Mouse (Mus musculus) R1 (cell line): ENCODE measurements around the gene Serpinb12.
A peak's percentile ranks its signal among the peaks of the same experiment; 100 is the strongest.
"Not testable (repeated sequence)": the region's sequence is repeated elsewhere in the genome, so short reads cannot be mapped to it uniquely, and the experiment has no call there.

ENCODE experiments used
- DNase-seq: peaks from one replicate; pipeline ENCODE4 v3.0.0-alpha.2; 2018; ENCODE audit warnings: low read depth, low spot score

Gene Serpinb12

DNA sequence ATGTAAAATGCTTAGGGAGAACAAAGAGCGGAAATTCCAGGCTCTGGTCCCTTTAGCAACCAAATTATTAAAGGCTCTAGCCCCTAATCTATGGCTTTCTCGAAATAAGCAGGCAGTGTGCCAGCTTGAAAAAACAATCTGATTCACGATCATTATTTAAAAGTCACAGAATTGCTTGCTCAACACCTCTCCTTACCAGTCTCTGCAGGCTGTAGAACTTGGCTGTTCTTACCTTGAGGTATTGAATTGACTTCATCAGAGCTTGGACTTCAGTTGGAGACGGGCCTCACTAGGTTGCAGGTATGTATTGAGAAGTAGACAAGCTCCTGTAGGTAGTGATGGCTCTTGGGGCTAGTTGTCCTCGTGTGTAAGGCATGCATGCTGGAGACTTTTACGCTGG, at the start of gene Serpinb12:
TSS of gene Serpinb12 (plus strand) at position 185 of the 400 bp plus-strand sequence.
- DNase-seq, result no peak

DNA sequence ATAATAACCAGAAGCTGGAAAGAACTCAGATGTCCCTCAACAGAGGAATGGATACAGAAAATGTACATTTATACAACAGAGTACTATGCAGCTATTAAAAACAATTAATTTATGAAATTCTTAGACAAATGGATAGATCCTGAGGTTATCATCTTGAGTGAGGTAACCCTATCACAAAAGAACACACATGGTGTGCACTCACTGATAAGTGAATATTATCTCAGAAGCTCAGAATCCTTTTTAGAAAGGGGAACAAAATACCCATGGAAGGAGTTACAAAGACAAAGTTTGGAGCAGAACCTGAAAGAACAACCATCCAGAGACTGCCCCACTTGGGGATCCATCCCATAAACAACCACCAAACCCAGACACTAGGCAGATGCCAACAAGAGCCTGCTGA, 39.1 kb upstream of the Serpinb12 start:
- not testable (repeated sequence) for DNase-seq

DNA sequence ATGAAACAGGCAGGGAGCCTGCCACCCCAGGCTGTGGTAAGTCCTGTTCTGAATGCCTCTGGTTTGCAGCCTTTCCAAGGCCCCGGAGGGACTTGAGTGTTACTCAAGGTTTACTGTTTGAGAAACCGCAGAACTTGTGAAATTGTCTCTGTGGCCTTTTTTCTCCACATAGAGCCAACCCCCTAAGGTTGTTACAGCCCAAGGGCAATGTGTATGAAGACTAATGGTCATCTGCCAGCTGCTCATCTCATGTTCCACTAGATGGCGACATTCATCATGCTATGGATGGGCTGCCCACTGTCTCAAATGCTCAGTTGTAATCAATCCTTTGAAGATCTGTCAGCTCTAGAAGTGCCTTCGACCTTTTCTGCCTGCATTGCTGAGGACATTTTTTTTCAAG, 32.8 kb upstream of the Serpinb12 start:
- DNase-seq, result peak; percentile 57

DNA sequence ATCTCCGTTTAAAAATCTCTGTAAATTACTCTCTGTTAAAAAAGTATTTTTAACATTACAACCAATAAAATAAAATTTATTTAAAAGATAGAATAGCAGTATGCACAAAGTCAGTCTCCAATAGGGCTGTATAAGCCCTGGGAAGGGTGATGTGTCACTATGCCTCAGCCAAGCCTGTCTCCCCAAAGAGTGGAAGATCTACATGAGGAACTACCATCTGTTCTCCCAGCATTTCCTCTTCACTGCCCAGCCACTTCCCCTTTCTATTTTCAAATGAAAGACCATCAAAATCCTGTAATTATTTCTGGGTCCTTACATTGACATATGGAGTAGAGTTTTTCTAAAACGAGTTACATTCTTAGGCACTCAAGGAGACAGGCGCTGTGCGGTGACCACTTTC, 2.3 kb upstream of the Serpinb12 start:
- no peak for DNase-seq

DNA sequence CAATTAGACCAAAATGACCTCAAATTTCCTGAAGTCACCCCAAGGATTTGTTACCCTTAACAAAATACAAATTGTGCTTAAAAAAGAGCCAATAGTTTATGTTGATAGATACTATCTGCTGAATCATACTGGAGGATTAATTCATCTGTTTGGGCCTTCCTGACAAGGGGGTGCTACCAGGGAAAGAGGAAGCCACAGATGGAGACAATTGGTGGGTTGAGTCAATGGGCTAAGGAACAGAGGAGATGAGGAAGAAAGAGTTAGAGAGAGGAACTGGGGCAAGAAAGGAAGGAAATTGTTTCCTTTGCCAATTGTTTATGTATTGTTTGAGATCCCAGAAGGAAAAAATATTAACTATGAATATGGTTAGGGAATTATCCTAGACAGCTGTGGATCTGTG, 591 bp upstream of the Serpinb12 start:
- no peak for DNase-seq

DNA sequence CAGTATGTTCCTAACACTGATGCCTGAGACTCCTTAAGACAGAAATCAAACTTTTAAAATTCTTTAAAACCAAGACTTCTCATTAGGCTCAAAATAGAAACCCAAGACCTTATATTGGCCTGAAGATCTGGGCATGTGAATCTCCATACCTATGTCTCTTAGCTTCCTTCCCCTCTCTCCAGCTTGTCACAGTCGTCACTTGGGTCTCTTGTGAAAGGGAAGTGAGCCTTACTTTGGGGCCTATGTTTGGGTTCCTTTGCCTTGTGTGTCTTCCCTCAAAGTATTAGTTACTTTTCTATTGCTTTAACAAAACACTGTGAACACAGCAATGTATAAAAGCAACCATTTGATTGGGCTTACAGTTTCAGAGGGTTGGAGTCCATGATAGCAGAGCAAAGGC, 13.0 kb downstream of the Serpinb12 start:
- DNase-seq, result no peak

DNA sequence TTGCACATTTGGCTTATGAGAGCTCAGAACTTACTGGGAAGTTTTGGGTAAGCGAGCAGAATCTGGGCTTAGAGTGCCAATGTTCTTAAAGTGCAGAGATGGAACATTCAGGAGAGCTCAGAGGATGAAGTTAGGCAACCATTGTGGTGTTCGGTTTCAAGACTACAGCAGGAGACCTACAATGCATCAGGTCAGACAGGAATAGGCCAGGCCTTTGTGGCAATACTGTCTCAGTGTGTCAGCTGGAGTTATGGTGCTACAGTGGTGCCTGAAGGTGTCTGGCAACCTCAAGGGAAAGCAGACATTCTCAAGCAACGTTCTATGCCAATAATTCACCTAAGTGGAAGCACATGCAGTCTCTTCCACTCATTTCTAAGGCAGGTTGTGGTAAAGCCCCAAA, 25.7 kb downstream of the Serpinb12 start:
- no peak for DNase-seq

DNA sequence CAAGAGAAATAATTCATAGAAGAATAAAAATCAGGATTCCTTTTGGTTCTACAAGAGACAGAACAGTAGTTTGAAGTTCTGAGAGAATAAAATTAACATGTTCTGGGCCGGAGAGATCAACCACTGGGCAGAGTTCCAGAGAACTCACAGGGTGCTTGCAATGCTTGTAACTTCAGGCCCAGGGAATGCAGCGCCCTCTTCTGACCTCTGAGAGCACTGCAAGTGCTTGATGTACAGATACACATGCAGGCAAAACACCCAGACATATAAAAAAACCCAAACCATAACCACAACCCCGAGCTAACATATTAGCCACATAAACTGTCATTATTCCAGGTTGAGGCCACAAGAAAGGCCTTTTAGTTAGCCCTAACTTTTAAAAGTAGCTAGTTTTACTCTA, 26.8 kb downstream of the Serpinb12 start:
- peak; percentile 44 for DNase-seq

DNA sequence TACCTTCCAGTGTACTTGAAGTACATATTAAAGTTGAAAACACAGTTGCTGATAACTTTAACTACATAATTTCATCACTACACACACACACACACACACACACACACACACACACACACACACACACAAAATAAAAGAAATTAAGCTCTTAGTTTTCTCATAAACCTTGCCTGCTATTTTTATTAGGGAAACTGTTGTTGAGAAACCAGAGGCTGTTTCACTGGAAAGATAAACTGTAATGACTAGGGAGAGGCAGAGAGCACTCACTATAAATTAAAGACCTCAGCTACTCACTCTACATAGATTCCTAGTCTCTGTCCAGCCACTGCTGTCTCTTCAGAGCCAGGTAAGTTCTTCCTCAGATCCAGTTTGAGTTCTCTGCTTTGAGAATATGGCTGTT, 46.4 kb downstream of the Serpinb12 start, which contains the start of gene Serpinb13:
TSS of gene Serpinb13 (plus strand) at position 301 of the 400 bp plus-strand sequence.
- no peak for DNase-seq

DNA sequence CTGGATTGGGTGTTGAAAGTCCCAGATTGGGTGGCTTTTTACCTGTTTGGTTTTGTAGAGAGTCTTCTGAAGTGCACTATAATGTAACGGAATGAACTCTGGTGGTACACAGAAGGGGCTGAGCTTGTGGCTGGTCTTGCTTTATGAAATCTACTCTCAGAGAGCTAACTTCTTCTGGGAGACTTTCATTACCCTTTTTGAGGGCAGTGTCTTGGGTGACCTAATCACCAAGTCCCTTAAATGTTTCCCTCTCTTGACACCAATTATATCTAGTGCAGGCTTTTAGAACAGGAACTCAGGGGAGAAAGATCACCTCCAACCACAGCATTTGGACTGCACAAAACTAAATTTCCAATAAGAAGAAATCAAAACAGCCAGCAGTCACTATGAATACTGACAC, 48.8 kb downstream of the Serpinb12 start:
- no peak for DNase-seq

DNA sequence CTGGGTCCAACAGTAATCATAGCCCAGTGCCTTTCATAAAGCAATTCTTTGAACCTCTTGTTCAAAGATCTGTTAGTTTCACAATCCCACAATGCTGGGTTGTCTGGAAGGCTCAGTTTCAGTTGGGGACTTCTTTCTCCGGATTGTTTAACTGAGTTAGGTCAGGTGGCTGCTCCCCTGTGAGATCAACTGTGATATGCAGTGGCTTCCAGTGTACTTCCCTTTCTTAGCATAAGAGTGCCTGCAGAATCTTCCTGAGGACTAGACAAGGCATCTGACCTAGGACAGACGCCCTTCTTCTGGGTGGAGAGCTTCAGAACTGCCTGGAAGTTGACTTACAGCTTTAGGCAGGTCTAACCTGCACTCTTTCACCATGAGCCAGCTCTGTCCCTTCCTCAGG, 49.6 kb downstream of the Serpinb12 start:
- no peak for DNase-seq

DNA sequence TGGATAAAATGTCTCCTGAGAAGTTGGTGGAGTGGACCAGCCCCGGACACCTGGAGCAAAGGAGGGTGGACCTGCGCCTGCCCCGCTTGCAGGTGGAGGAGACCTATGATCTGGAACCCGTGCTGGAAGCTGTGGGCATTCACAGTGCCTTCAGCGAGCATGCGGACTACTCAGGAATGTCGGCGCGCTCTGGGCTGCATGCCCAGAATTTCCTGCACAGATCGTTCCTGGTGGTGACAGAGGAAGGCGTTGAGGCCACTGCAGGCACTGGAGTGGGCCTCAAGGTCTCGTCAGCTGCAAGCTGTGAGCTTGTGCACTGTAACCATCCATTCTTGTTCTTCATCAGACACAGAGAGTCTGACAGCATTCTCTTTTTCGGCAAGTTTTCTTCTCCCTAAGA, 66.2 kb downstream of the Serpinb12 start:
- DNase-seq, result no peak

DNA sequence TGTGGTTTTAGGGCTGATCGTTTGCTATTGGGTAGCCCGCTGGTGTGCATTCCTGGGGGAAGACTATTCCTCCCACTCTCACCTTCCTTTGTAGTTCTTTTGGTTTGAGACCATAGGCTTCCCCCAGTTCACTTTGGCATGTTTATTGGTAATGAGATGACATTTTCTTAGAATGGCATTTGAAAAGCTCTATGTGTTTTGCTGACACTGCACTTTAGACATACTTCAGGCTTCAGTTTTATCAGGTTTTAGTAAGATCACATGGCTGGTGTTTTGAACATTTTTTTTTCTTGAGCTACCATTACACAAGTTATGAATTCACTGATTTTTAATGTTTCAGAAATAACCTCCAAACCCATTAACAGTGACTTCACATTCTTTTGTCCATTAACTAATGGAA, 67.5 kb downstream of the Serpinb12 start:
- DNase-seq, result no peak

DNA sequence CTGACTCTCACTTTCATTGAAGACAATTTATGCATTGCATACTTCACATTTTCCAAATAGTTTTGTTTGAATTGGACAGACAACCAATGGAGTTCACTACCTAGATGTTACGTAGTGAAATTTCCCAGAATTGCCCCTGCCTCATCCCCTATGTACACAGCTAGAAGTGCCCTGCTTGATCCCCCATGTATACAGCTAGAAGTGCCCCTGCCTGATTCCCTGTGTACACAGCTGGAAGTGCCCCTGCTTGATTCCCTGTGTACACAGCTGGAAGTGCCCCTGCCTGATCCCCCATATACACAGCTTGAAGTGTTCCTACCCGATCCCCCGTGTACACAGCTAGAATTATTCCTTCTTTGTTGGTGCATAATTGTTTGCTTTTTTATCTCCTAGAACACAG, 72.1 kb downstream of the Serpinb12 start:
- no peak for DNase-seq
